Mouse (Mus musculus) lung, adult 2 months (tissue): ENCODE results near the gene Rpl39l. TPM values are rescaled to one million over a fixed set of nuclear protein-coding genes. Genes with fewer than 3 reads are reported as not detected.
"Not testable (repeated sequence)": the region's sequence is repeated elsewhere in the genome, so short reads cannot be mapped to it uniquely, and the experiment has no call there.

Experiments
- DNase-seq: peaks from one replicate; pipeline ENCODE4 v3.0.0; 2022
- H3K4me1 ChIP-seq: fragments of 200-500 bp; 2 replicates; pipeline ENCODE4 v1.6.1; 2011; ENCODE audit warnings: low read length; ENCODE audit not compliant: control insufficient read depth, insufficient read depth
- H3K4me3 ChIP-seq: fragments of 200-500 bp; replicated peaks from 2 replicates; pipeline ENCODE3; 2011; ENCODE audit warnings: low read depth, mild to moderate bottlenecking, control low read depth, low read length; ENCODE audit errors: extremely low read depth
- CTCF ChIP-seq: fragments of 200-500 bp; IDR thresholded peaks from 2 replicates; pipeline ENCODE4 v1.5.1; 2011; ENCODE audit warnings: mild to moderate bottlenecking, low read length, control low read depth; ENCODE audit not compliant: insufficient read depth
- POLR2A ChIP-seq: fragments of 200-500 bp; IDR thresholded peaks from 2 replicates; pipeline ENCODE4 v1.6.1; 2011; ENCODE audit warnings: low read depth, mild to moderate bottlenecking, control low read depth, low read length, borderline replicate concordance; ENCODE audit errors: extremely low read depth
- WGBS: fragments of 180-500 bp; shearing (Covaris S2); methylation state at CpG from one replicate; pipeline ENCODE4 v1.1.7; 2018; 5-methylcytosine and 5-hydroxymethylcytosine counted together
- polyA plus RNA-seq: library from polyadenylated mRNA; depleted of rRNA; stranded (reverse); fragments of >200 nt; gene quantifications from 2 replicates; pipeline ENCODE4 v1.2.3, GENCODE M21; 2012; rRNA removed

The Rpl39l gene
- polyA plus RNA-seq, 1 experiment: not detected

DNA sequence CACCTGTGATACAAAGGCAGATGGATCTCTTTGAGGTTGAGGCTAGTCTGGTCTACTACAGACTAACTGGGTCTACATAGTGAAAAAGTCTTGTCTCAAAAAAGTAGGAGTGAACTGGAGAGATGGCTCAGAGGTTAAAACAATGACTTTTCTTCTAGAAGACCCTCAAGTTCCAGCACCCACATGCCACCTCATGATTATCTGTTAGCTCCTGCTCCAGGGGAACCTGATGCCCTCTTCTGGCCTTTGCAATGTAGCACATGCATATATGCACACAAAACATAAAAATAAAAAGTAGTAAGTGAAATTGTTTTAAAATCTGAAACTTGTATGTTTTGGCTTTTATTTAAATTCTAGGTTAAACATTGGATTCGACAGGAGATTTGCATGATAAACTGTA, 38.8 kb downstream of the Rpl39l start:
- no peak for DNase-seq
- WGBS: 68% methylated on average over 1 of the region's 1 CpGs
- no peak for TF ChIP-seq CTCF
- no peak for TF ChIP-seq POLR2A

DNA sequence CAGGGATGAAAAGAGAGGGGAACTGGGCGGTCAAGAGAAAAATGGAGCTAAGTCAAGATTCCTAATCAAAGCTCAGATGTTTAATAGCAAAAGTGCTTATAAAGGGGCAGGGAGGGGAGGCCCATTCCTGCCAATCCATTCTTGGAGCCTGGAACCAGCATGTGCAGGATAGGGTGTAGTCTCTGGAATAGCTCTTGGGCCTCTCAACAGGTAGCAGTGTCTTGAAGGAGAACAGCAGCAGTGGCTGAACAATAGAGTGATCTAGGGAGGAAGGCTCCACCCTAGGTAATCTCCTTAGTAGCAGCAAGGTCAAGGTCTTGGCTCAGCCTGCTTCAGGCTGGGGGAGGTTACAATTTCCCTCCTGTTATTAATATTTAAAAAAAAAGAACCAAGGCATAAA, 46.3 kb downstream of the Rpl39l start:
- not testable (repeated sequence) for H3K4me3 ChIP-seq, DNase-seq, H3K4me1 ChIP-seq
- WGBS: 97% methylated on average over 1 of the region's 1 CpGs

More for the DNA sequence above, 38.8 kb downstream of the Rpl39l start:
- H3K4me1 ChIP-seq: no peaks in the 10 kb centered on the region
- no peak overlapping the region for H3K4me3 ChIP-seq

DNA sequence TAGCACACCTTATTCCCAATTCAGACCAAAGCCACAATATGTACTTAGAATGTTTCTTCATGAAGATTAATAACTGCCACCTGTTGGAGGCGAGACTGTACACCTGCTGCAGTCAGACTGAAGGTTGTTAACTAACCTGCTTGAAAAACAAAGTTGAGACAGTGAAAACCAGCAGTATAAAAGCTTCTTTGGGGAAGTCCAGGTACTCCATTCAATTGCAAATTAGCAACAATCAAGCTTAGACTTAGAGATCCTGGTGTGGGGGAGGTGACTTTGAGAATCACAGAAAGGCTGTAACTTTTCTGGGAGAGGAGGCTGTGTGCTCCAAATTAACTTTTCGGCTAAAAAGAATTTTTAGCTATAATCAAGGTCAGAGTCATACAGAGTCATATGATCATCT, 47.0 kb downstream of the Rpl39l start:
- not testable (repeated sequence) for DNase-seq, H3K4me1 ChIP-seq, H3K4me3 ChIP-seq
- WGBS: 84% methylated on average over 2 of the region's 2 CpGs

Other genes starting within 250 kb of the Rpl39l start
- 0.02 and 0.24 TPM in 2 replicates for gene Grin2a, start 174.7 kb upstream of the Rpl39l start, polyA plus RNA-seq
- gene Atf7ip2, start 22.5 kb downstream of the Rpl39l start, polyA plus RNA-seq: not detected in 2 replicates
- 763 and 1,000 TPM in 2 replicates for gene Emp2, start 143.7 kb downstream of the Rpl39l start, polyA plus RNA-seq
- 6.8 and 9.2 TPM in 2 replicates for gene Tekt5, start 225.3 kb downstream of the Rpl39l start, polyA plus RNA-seq
- 25.9 and 31.0 TPM in 2 replicates for gene Nubp1, start 241.7 kb downstream of the Rpl39l start, polyA plus RNA-seq